Mouse (Mus musculus) layer of hippocampus, adult 9-10 months (tissue): Measurements from ENCODE around the gene Nav2.
A peak's percentile ranks its signal among the peaks of the same experiment; 100 is the strongest.

Source experiments
- DNase-seq: peaks from one replicate; pipeline ENCODE4 v3.0.0; 2022; ENCODE audit warnings: low spot score

Nav2 gene

DNA sequence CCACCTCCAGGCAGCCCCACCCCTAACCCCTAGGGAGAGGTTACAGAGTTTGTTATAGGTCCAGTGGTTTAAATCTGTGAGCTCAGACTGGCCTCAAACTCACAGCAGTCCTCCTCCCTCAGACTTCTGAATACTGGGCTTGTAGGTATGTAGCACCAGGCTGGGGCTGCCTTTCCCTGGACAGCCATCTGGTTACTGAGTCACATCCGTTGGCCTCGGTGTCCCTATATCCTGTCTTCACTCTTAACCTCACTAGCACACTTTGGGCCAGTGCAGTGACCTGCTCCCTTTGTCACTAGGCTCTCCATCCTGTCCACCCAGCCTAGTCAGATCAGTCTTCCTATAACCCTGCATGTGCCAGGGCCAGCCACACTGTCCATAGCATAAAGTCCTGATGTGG lies 19.8 kb upstream of the Nav2 start:
- no peak for DNase-seq

DNA sequence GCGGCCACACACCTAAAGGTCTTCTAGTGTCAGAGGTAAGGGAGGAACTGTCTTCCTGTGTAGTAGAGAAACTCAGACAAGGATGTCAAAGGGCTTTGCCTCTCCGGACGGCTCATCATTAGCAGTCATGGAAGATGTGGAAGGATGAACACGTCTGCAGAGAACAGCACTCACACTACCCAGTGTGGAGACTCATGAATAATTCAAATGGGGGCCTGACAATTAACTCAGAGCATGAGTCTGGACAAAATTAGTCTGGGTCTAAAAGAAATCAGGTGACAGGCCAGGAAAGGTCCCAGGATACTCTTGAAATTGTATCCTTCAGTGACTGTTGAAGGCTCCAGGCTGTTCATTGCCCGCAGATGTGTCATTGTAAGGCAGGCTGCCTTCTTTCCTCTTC lies 17.5 kb upstream of the Nav2 start:
- DNase-seq: no peak

DNA sequence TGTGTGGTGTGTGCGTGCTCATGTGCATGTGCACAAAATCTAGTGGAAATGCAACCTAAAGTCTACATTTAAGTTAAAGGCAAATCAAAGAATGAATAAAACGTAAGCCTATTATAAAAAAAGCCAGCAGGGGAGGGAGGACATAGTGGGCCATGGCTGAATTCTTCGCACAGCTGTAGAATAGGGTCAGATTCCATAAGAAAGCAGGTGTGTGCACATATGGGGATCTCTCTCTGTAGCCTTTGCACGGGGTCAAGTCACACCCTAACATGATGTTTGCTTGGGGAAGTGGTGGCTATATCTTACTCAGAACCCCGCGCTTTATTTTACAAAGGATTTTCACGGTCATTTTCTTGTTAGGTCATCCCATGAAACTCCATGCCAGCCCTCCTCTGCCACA lies 15.4 kb upstream of the Nav2 start:
- DNase-seq: no peak

DNA sequence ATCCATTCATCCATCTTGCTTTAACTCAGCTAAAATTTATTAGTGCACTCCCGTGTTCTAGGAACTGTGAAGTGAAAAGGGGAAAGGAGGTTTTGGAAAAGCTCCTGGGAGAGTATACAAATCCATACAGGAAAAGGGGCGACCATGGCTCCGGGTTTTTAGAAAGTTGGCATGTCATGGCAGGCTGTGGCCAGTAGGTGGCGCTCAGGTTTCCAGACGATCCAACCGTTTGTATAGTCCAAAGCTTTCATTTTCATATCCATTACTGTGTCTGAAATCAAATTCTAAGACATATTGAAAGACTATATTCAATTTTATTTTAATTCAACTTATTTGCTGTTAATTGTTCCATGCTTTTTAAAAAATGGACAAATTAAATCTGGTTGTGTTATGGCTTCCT lies 14.4 kb upstream of the Nav2 start:
- DNase-seq: peak; percentile 65

DNA sequence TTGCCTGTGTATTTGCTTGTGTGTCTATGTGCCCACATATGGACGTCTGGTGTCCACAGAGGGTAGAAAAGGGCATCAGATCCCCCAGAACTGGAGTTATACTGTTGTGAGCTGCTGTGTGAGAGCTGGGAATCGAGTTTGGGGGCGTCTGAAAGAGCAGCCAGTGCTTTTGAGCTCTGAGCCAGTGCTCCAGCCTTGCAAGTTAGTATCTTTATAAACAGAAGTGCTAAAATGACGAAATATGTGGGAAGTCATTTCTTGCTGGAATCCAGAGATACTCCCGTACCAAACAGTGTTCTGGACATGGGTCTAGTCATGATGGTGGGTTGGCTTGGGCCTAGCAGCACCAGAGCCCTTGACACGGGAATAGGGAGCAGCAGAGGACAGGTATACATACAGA lies 13.8 kb upstream of the Nav2 start:
- no peak for DNase-seq

DNA sequence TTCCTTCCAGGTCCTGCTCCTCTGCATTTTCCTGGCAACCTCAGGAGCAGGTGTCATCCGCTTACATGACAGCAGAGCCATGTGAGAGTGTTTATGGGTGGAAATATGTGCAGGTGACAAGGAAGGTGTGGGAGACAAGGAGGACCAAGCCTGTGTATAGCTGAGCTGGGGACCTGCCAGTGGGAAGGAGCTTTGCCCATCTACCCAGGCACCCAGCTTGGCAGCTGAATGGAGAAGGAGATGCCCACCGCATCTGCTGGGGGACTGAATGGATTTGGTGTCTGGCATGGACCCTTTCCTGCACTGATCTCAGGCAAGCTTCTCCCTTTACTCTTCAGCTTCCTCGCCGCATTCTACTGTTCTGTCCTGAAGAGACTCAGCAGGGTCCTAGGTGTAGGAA lies 13.0 kb upstream of the Nav2 start:
- no peak for DNase-seq

DNA sequence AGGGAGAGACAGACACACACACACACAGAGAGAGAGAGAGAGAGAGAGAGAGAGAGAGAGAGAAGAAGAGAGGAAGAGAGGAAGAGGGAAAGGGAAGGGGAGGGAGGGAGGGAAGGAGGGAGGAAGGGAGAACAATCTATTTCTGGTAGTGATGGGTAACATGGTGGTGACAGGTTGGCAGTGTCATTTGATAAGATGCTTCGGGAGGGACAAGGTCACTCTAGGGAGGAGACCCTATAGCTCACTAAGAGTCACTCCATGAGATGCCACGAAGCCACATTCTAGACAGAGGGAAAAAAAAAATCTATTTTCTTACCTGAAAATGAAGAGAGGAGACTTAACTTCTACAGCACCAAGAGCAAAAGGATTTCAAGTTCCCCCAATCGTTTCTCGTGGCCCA lies 12.5 kb upstream of the Nav2 start:
- no peak for DNase-seq

DNA sequence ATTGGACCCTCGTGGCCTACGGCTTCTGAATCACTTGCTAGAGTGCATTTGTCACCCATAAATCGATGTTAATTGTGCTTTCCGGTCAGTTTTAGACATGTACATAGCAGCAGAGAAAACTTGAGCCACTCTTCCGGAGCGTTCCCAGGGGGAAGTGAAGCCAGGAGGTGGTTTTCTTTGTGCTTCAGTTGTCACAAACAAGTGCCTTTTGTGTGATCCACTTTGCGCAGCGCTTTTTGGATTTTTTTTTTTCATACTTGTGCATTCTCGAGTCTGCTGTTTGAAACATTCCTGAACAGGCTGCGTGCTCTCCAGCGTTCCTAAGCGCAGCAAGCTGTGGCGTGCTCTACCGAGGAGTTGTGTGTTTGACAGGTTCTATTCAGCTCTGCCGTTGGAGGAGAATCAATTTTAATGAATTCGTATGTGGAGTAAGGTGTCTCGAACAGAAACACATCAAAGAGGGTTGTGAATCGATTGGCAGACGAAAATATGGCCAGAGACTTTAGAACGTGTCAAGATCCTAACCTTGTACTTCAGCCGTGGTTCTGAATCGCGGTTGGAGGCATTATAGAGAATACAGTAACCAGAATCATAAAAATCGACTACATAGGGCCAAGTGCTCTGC lies 10.9 kb upstream of the Nav2 start:
- DNase-seq: no peak

DNA sequence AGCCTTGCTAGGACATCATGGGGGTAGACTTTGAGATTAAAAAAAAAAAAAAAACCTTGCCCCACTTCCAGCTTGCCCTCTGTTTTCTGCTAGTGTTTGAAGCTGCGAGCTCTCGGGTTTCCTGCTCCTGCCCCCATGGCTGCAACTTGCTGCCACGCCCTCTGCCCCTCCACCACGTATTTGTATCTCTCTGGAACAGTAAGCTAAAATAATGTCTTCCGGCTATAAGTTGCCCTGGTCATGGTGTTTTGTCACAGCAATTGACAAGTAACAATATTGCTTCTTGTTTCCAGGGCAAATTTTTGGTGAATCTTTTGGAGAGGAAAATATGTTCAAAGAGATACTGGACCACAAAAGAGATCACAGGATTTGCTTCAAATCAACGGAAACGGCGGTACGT lies 10.1 kb upstream of the Nav2 start:
- no peak for DNase-seq

DNA sequence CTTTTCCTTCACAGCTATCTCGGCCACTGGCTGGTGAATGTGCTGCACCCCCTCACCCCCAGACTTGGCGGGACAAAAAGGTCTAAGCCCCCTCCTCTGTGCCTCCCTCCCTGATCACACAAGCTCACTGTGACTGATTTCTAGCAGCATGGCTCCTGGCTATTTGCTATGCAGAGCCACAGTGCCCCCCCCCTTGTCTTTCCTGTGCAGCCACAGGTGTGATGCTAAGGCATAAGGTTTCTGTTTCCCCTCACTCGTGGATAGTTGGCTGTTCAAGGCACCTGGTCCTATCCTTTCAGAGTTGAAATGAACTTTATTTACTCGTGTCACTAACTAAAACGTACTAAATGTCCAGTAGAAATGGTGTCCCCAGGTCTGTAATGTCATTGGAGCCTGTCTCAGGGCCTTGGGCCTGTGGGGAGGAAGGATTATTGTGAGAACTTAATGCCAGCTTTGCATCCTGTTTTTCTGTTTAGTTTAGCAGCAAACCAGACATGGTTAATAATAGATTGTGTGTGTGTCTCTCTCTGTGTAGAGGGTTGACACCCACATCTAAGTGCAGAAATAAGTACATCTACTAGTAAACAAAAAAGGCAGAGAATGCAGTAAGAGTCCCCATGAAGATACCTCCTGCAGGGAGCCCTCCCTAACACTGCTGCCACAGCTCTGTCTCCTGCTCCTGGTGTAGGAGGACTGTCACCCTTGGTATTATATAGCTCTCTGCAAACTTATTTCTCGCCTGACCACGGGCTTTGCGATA lies 7.9 kb upstream of the Nav2 start:
- no peak for DNase-seq

DNA sequence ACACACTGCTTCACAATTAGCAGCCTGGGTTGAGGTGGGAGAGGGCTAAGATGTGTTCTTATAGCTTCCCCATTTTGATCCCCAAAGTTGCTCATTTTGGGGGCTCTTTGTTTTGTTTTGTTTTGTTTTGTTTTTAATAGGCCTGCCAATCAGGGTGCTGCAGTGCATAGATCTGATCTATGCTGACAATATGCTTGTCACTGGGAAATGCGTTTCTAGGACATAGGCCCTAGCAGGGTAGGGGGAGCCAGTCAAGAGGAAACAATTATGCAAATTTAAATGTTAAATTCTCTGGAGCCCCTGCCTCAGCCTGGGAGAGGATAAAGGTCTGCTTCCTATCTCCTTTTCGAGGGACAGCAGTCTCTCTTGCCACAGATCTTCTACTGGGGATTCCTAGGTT lies 6.1 kb upstream of the Nav2 start:
- DNase-seq: no peak

DNA sequence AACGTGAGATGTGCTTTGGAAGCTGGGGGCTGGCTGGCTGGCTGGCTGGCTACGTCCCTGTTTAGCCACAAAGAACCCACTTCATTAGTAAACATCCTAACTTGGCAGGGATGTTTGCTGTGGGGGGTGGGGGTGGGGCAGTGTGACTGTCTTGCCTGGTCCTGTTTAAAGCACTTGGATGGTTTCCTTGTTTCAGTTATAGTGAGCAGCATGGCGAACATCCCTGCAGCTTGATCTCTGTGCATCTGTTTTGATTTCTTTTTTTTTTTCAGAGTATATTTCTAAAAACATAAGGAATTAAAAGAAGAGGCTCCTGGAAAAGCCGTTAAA lies 791 bp downstream of the Nav2 start:
- DNase-seq: no peak

DNA sequence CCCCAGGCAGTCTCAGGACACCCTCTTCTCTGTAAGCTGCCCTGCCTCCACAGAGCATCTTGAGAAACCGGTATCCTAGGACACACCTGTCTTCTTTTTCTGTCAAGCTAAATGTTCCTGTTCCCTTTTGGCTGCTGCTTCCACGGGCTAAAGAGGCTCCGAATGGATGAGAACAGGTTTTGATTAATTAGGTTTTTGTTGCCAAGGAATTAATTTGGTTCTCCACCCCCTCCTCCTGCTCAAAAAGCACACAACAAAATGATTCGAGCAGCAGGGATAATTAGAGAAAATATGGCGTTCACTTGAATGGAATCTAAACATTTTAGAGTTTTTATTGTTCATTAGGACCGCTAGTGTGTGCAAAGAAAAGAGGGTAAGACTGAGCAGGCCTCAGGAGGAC lies 1.8 kb downstream of the Nav2 start:
- no peak for DNase-seq

DNA sequence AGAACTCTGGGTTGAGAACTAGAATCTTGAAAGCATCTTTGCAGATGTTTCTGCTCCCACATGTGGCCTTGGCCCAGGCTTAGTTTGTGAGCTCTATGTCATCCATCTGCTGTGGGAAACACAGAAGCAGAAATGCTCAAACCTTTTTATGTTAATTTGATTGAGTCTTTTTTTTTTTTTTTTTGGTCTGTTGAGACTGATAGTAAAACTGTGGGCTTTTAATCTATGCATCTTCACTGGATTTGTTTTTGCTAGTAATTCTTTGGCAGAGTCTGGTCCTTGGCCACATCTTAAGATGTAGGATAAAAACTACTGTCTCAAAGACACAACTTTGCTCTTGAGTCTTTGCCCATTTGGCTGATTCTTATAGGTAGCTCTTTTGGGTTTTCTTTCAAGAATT lies 2.6 kb downstream of the Nav2 start:
- DNase-seq: no peak

DNA sequence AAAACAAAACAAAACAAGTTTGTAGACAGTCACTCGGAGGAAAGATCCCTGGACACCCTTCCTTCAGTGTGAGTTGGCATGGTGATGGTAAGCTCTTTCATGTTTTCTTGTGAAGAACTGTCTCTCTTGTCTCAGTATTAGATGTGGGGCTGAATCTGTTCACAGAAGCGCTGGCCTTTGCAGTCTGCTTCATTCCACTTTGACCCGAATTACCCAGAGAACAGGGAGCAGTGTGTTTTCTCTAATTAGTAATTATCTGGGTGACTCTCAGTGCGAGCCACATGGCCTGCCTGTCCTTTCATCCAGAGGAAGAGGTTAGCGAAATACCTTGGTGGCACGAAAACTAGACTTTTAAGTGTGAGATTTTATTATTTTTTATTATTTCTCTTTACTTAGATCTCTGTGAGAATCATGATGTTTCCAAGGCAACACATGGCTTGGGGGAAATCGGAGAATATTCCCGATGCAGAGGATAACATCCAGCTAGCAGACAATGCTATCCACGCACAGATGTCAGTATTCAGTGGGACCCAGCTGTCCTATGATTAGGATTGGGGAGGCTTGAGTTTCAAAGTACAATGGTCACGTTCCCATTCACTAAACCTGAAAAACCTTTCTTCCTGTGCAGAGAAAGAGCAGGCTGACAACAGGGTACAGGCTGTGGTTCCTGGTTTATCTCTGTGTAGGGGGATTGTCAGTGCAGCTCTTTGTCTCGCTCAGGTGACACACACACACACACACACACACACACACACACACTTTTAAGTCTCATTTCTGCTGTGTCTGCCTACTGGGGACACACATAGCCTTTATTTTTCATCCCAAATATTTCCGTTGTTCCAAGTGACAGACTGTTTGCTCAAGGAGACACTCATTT lies 6.4 kb downstream of the Nav2 start:
- DNase-seq: no peak

DNA sequence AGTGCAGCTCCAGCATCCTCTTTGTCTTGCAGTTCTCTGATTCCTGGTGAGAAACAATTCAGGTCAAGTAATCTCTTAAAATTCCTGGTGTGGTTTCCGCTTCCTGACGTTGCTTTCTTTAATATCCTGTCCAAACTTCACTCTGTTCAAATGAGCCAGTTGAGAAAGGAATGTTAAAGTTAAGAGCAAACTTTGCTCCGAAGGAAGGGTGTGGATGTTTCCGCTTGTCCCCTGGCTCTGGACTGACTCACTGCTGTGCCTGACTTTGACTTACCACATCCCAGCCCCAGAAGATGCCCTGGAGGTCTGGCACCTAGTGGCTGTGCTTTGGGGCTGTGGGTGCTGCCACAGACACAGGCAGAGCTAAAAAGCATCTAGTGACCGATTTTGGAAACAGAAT lies 8.9 kb downstream of the Nav2 start:
- no peak for DNase-seq

DNA sequence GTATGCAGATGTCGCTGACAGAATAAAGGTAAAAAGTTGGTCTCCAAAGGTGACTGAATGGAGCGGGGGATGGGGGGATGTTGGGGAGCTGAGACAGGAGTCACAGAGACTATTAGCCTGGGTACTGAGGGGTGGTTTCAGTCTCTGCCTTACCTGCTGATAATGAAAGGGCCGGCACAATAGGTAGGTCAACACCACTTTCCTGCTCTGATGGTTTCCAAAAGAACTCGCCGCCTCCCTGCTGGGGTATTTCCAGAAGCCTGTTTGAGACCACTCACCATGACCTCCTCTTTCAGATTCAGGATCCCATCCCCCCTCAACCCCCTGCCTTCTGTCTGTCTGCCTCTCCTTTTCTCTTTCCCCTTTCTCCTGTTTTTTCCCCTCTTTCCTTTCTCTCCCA lies 9.5 kb downstream of the Nav2 start:
- DNase-seq: no peak

DNA sequence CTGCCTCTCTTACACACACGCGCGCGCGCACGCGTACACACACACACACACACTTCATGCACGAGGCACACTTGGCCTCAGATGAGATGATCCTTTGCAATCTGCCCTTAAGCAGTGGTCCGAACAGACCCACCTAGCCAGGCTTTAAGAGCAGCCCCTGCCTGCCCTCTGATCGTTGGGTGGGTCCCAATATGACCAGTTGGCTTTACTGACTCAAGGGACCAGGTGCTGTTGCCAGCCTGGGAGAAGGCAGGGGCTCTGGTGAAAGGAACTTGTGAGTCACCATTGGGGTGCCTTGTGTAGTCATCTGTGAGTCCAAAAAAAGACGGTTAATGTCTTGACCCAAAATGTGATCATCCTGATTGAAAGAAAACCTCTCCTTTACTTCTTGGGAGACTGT lies 9.9 kb downstream of the Nav2 start:
- DNase-seq: no peak

DNA sequence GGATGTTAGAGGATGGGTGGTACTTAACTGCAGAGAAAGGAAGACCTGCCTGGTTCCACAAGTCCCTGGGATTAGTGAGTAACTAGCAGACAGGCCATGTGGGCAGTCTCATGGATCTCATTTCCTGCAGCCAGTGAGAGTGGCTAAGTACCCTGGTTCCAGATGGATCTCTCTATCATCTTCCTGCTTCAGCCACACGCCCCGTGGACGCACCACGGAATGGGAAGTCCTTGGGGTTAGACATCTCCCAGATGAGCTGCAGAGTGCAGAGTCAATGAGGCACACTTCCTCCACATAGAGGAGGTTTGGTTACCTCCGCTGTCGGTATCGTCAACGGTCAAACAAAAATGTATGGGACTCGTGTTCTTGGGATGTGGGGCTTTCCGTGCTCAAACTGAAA lies 15.1 kb downstream of the Nav2 start:
- DNase-seq: no peak

DNA sequence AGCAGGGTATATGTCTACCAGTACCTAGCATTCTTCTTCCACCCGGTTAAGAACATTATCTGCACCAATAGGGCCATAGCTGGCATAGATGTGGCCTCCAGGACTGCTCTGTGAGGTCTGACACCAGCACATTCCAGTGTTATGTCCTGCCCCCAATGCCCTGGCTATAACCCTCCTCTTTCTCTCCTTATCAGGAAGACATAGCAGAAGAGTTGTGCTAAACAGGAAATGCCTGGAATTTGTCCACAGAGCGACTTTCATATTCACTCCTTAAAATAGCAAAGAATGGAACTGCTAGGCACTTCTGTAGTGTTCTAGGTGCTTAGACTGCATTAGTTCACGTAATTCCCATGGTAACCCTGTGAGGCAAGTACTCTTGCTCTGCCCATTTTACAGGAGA lies 16.7 kb downstream of the Nav2 start:
- no peak for DNase-seq

DNA sequence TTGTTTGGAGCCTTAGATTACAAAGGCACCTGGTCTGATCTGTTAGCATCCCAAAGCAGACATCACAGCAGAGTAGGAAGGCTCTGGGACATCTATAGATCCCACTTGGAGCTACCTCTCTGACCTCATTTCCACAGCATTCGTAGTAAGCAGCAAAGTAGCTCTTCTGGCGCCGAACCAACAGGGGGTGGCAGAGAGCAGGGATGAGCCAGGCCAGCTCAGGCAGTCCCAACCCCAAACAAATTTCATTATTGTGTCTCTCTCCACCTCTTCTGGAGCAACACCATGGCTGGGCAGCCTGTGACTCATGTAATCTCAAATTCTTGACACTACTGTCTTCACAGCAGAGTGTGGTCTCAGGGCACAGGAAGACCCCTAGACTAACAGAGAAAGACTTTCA lies 19.8 kb downstream of the Nav2 start:
- DNase-seq: peak; percentile 47

DNA sequence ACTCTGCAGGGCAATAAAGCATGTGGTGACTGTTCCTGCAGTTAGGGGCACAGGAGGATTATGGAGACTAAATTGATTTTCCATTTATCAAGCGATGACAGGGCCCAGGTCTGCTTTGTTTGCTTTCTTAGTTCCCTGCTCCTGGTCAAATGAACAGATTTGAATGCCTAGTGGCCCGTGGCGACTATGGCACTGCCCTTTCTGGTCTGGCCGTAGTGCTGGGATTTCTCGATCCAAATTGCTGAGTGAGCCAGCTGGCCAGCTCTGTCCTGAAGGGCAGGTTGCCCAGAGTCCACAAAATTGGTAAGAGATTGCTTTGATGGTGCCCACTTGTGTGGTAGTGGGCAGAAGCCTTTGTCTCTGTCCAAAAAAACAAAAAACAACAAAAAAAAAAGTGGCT lies 21.9 kb downstream of the Nav2 start:
- DNase-seq: no peak

DNA sequence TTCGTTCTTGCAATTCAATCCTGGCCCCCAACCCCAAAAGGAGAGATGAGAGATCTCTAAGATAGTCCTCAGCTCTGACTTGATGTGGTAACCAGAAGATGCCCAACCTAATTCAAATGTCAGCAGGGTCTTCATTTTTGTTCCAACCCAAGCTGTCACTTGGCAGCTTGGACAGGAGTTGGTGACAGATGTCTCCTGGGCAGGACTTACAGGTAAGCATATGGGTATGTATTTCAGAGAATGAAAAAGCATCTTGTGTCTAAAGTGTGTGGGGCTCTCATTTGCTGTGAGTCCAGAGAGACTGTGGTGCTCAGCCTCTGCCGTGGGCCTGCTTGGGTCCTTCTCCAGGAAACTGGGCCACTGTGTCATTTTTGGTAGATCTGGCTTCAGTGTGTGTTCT lies 23.6 kb downstream of the Nav2 start:
- no peak for DNase-seq
